Mouse (Mus musculus) kidney, postnatal 0 days (tissue): ENCODE data around the gene Arhgef10l. TPM values are rescaled to one million over a fixed set of nuclear protein-coding genes. Genes with fewer than 3 reads are reported as not detected.

ENCODE experiments used
- ATAC-seq: fragments of 200-750 bp; cut with Nextera tagmentation; replicated peaks from 2 replicates; pipeline ENCODE4 v1.8.0; 2017; ENCODE audit warnings: low read depth, moderate number of reproducible peaks, moderate TSS enrichment, moderate library complexity; ENCODE audit not compliant: low FRiP score
- DNase-seq: peaks from one replicate; pipeline ENCODE4 v3.0.0-alpha.2; 2016; ENCODE audit warnings: low spot score
- H3K27ac ChIP-seq: fragments of 300-500 bp; sonication (generic); 2 replicates; pipeline ENCODE4 v1.5.1; 2014; ENCODE audit warnings: mild to moderate bottlenecking
- H3K27me3 ChIP-seq: fragments of 300-500 bp; sonication (generic); 2 replicates; pipeline ENCODE4 v1.6.1; 2014; ENCODE audit warnings: low read length, mixed read lengths; ENCODE audit not compliant: insufficient read depth
- H3K36me3 ChIP-seq: fragments of 300-500 bp; sonication (generic); 2 replicates; pipeline ENCODE4 v1.6.1; 2014; ENCODE audit warnings: low read length, mixed read lengths; ENCODE audit not compliant: insufficient read depth
- H3K4me1 ChIP-seq: fragments of 300-500 bp; sonication (generic); replicated peaks from 2 replicates; pipeline ENCODE4 v1.6.1; 2014; ENCODE audit warnings: antibody characterized with exemption, low read length, mixed read lengths; ENCODE audit not compliant: insufficient read depth
- H3K4me2 ChIP-seq: fragments of 300-500 bp; sonication (generic); 2 replicates; pipeline ENCODE4 v1.6.1; 2014; ENCODE audit warnings: mild to moderate bottlenecking, low read length, moderate library complexity, mixed read lengths
- H3K4me3 ChIP-seq: fragments of 300-500 bp; sonication (generic); replicated peaks from 2 replicates; pipeline ENCODE4 v1.5.1; 2014; ENCODE audit warnings: low read depth, low read length
- H3K9ac ChIP-seq: fragments of 300-500 bp; sonication (generic); 2 replicates; pipeline ENCODE4 v1.6.1; 2014; ENCODE audit warnings: low read depth, low read length
- H3K9me3 ChIP-seq: fragments of 300-500 bp; sonication (generic); replicated peaks from 2 replicates; pipeline ENCODE4 v1.6.1; 2016; ENCODE audit warnings: low read length, inconsistent platforms, mixed read lengths
- CTCF ChIP-seq: IDR thresholded peaks from 2 replicates; pipeline ENCODE4 v1.5.1; 2016; ENCODE audit warnings: antibody characterized with exemption, low read depth, mild to moderate bottlenecking, moderate library complexity
- WGBS: fragments of 180-500 bp; shearing (Covaris S2); extraction: QIAGEN DNeasy Blood & Tissue Kit; methylation state at CpG from one replicate; pipeline ENCODE4 v1.1.7; 2014; 5-methylcytosine and 5-hydroxymethylcytosine counted together
- polyA plus RNA-seq: library from polyadenylated mRNA; unstranded; fragments of >200 nt; fragmentation: Nextera tagmentation; extraction: Ambion mirVana; gene quantifications from 2 replicates; pipeline ENCODE4 v1.2.1, GENCODE M21; 2015

Gene Arhgef10l
- polyA plus RNA-seq, 1 experiment from 2014 or later, result 21.2 TPM

DNA sequence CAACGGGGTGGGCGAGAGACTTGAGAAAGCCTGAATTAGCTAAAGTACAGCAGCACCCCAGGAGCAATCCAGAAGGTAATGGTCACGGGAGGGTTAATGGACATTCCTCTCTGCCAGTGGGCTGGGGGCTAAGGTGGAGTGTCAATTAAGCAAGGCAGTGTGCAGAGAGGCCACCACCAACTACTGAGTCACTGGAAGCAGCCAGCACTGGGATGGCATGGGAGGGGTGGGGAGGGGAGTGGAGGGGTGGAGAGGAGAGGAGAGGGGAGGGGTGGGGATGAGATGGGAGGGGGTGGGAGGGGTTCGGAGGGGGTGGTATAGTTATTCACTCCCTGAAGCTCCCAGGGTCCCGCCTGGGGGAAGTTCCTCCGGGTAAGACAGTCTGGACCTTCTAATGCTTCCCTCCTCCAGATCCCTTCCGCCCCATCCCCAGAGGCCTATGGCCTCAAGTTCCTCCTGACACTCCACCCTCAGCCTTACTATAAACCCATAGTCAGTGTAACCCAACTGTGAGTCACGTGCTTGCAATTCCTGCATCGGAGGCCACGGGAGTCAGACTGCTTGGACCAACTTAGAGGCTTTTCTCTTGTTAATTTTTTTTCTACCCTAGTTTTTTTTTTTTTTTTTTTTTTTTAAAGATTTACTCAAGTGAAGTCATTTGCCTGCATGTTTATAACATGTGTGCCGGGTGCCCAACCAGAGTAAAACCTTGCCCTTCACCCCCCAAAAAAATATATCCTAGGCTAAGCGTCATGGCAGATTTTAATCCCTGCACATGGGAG is 22.4 kb upstream of the Arhgef10l start:
- no peak for TF ChIP-seq CTCF
- no peak overlapping the region for H3K4me2 ChIP-seq
- no peaks in the 10 kb centered on the region for H3K27me3 ChIP-seq
- no peaks in the 10 kb centered on the region for H3K9me3 ChIP-seq
- H3K36me3 ChIP-seq, result no peaks in the 10 kb centered on the region
- H3K4me3 ChIP-seq, result no peak overlapping the region
- H3K4me1 ChIP-seq, result 0 out of 2 replicates have a peak, but pooled peaks cover 4% of the 10 kb centered on the region
- no peak for ATAC-seq
- H3K27ac ChIP-seq, result no peak overlapping the region
- WGBS, result 34% methylated on average over 11 of the region's 12 CpGs
- H3K9ac ChIP-seq, result no peak overlapping the region
- peak; percentile 39 for DNase-seq

DNA sequence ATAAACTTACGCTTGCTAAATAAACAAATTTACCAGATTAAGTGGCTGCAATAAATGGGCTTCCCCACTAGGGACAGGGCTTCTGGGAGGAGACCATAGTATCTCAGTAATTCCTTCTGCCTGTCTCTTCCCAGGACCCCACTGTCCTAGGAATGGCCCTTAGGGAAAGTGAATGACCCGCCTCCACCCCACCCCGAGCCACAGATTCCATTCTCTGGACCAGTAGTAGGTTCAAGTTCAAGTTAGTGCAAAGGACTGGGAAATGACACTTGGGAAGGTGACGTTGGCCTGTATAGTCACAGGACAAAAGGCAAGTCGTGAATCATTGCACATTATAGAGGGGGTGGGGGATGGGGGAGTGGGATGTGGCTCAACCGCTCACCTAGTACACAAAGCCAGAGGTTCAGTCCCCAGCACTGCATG is 19.1 kb upstream of the Arhgef10l start:
- WGBS, result 17% methylated on average over 6 of the region's 6 CpGs
- no peaks in the 10 kb centered on the region for H3K27me3 ChIP-seq
- peak; percentile 51 for TF ChIP-seq CTCF
- H3K4me2 ChIP-seq, result peak overlapping the region; percentile 35; the same call in 1 of the 2 replicates
- H3K36me3 ChIP-seq, result no peaks in the 10 kb centered on the region
- no peak overlapping the region for H3K4me3 ChIP-seq
- DNase-seq, result no peak
- no peak overlapping the region for H3K27ac ChIP-seq
- 0 out of 2 replicates have a peak, but pooled peaks cover 4% of the 10 kb centered on the region for H3K4me1 ChIP-seq
- H3K9me3 ChIP-seq, result no peaks in the 10 kb centered on the region
- H3K9ac ChIP-seq, result 0 out of 2 replicates have a peak overlapping the region, but pooled peaks have one; percentile 4
- ATAC-seq, result no peak

GRCm38 (mm10) chr4:140684141-140684871 is 18.5 kb upstream of the Arhgef10l start:
- ATAC-seq (0 out of 2 replicates have a peak, but pooled peaks have one; percentile 29), DNase-seq (peak; percentile 76)
- H3K36me3 ChIP-seq, result no peaks in the 10 kb centered on the region
- H3K27me3 ChIP-seq, result no peaks in the 10 kb centered on the region
- H3K4me1 ChIP-seq, result 0 out of 2 replicates have a peak, but pooled peaks cover 4% of the 10 kb centered on the region
- 0 out of 2 replicates have a peak overlapping the region, but pooled peaks have one; percentile 9 for H3K27ac ChIP-seq
- peak overlapping the region; percentile 35 for H3K4me2 ChIP-seq
- H3K4me3 ChIP-seq, result no peak overlapping the region
- TF ChIP-seq CTCF, result no peak
- 2% methylated on average over 16 of the region's 16 CpGs for WGBS
- no peaks in the 10 kb centered on the region for H3K9me3 ChIP-seq
- H3K9ac ChIP-seq, result peak overlapping the region; percentile 4; the same call in 1 of the 2 replicates

DNA sequence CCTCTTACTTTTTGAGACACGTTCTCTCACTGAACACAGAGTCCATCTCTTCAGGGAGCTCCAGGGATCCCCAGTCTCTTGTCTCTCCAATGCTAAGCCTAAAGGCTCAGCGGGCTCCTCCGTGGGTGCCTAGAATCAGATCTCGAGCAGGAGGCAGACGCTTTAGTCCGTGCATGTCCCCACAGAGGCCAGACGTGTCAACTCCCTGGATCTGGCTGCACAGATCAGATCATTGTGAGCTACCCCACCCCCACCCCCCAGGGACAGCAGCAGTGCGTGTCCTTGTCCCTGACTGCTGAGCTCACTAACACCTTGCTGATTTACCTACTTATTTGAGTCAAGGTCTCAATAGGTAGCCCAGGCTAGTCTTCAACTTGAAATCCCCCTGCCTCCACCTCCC is 17.8 kb upstream of the Arhgef10l start:
- Histone ChIP-seq H3K4me1 (0 out of 2 replicates have a peak, but pooled peaks cover 4% of the 10 kb centered on the region), H3K9ac (no peak overlapping the region), H3K36me3 (no peaks in the 10 kb centered on the region), H3K4me3 (no peak overlapping the region), H3K27me3 (no peaks in the 10 kb centered on the region), H3K9me3 (no peaks in the 10 kb centered on the region), H3K4me2 (no peak overlapping the region), H3K27ac (no peak overlapping the region)
- ATAC-seq (no peak), DNase-seq (no peak)
- no peak for TF ChIP-seq CTCF
- 36% methylated on average over 8 of the region's 8 CpGs for WGBS

DNA sequence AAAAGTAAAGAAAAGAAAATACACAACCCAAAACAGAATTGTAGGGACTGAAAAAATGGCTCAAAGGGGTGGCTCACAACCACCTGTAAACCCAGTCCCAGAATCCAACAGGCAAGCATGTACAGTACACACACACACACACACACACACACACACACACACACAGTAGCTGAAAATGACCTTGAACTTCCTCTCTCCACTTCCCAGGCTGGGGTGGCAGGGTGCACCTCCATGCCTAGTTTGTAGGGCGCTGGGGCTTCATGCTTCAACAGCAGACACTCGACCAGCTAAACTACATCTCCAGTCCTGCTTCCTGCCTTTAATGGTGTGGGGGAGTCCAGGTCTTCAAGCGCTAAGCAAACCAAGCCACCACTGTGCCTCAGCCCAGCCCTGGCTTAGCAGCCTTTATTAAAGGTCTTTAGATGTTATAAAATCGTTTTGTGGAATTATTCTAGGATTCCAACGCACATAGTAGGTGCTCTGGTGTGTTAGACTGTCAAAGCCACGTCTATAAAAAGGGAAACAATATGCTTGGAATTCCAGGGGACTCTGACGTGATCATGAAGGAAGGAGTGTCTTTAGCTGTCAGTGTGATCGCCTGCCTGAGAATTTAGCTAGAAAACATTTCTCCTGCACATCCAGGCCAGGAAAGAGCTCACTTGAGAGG is 15.1 kb upstream of the Arhgef10l start:
- no peaks in the 10 kb centered on the region for H3K27me3 ChIP-seq
- WGBS, result 16% methylated on average over 8 of the region's 8 CpGs
- no peaks in the 10 kb centered on the region for H3K36me3 ChIP-seq
- no peak for ATAC-seq
- H3K4me2 ChIP-seq, result no peak overlapping the region
- no peak overlapping the region for H3K4me3 ChIP-seq
- no peaks in the 10 kb centered on the region for H3K9me3 ChIP-seq
- DNase-seq, result no peak
- H3K27ac ChIP-seq, result no peak overlapping the region
- no peak overlapping the region for H3K9ac ChIP-seq
- TF ChIP-seq CTCF, result no peak
- H3K4me1 ChIP-seq, result 0 out of 2 replicates have a peak, but pooled peaks cover 4% of the 10 kb centered on the region
